Mouse (Mus musculus) B cell, adult 2 months (primary cell): ENCODE measurements around the gene Aes.

ENCODE experiments used
- DNase-seq, 2 experiments: peaks; one replicate each; pipeline ENCODE4 v3.0.0; 2022

Aes gene

DNA sequence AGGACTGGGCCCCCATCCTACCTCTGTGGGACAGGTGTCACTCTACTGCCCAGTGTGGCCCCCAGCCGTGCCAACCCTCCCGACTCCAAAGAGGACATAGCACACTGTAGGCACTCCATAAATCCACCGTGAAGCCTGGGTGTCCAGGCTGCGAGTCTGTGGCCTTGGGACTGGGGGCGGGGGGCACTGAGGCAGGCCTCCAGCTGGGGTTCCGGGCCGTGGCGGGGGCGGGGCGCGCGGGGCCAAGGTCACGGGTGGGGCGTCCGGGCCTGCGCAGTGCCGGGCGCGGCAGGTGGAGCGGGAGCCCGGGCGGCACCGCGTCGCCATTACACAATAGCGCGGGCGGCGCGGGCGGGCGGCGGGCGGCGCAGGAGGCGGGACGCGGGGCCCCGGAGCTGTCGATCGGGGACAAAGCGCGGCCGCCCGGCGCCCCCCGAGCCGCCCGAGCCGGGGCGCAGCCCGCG, at the start of gene Aes:
Aes (plus strand) TSS at position 326 of the 464 bp plus-strand sequence.
- peak; percentile 78 for DNase-seq

DNA sequence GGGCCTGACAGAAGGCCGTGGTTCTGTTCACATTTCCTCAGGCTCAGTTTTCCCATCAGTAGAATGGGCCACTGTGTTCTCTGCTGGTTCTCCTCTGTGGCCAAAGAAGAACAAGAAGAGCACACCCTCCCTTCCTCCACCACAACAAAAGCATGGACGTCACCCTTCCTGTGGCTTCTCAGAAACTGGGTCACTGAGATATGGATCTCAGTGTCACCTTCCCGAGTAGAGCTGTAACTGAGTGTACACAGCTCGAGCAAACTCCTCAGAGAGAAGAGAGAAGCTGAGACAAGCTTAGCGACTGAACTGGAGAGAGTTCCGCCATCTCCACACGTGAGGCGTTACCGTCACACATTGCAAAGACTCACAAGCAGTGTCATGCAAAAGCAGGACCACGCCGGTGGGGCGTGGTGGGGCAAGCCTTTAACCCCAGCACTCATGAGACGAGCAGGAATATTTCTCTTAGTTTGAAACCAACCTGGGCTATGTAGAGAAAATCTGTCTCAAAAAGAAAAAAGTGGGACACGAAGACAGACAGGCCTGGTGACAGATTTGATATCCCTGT, 49.0 kb upstream of the Aes start:
- no peak for DNase-seq

DNA sequence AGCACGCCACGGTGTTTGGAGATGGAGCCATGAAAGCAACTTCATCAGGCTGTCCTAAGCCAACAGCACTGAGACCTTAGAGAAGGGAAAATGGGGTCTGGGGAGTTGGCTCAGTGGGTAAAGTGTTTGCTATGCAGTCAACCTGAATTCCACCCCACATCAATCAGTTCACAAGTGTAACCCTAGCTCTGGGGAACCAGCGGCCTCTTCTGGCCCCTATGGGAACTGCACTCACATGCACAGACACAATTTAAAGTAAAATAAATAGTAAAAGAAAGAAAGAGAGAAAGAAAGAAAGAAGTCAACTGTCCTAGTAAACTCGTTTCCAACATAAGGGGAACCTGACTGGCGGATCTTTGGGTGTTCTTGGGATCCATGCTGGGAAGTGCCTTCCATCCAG, 45.5 kb upstream of the Aes start:
- peak in 1 of 2 experiments; percentile 42 for DNase-seq

DNA sequence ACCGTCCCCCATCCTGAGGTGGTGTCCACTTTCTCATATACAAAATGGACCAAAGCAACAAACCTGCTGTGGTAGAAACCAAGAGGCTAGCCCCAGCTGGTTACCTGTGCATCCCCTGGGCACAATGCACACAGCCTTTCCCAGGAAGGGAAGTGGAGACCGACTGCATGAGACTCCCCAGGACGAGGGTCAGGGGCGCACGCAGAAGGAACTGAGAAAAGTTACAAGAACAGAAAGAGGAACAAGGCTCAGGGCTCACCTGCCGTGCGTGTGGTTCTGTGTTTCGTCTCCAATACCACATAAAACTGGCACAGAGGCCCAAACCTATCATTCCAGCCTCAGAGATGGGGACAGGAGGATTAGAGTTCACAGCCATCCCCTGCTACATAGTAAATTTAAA, 42.1 kb upstream of the Aes start:
- peak; percentile 75 to 80 for DNase-seq

DNA sequence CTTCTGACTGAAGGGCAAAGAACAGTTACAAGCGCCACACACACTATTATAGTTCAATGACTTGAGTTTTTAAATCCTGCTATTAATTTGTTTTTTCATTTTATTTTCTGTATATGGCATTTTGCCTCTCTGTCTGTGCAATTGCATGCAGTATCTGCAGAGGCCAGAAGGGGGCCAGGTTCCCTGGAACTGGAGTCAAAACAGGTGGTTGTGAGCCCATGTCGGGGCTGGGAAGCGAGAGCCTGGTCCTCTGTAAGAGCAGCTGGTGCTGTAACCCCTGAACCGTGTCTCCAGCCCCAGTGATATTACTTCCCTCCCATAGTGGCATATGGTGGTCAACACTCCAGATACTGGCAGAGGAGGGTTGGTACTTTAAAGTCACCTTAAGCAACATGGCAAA, 40.7 kb upstream of the Aes start:
- peak; percentile 85 to 89 for DNase-seq

DNA sequence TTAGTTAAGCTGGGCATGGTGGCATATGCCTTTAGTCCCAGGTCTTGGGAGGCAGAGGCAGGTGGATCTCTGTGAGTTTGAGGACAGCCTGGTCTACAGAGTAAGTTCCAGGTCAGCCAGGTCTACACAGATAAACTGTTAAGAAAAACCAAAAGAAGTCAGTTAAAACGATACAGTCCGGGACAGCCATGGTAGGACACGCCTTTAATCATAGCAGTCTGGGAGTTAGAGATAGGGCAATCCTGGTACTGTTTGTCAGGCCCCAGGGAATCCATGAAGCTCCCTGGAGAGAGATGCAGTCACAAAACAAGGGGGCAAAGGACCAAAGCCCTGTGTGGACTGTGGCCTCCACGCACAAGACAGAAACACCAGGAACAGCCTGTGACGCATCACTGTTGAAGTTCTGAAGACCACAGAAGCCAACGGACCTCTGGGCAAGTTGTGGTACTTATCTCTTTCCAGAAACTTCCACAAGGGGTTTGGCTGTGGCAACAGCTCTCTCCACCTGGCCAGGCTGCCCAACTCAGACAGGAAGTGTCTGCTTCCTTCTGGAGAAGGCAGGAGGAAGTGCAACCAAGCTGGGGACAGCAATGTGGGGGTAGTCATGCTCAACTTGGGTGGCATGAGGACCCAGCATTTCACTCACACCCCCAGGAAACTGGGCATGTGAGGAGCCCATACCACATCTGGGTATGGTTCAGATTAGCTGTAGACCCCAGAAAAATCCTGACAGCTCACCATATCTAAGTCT, 39.9 kb upstream of the Aes start:
- peak; percentile 43 to 60 for DNase-seq

DNA sequence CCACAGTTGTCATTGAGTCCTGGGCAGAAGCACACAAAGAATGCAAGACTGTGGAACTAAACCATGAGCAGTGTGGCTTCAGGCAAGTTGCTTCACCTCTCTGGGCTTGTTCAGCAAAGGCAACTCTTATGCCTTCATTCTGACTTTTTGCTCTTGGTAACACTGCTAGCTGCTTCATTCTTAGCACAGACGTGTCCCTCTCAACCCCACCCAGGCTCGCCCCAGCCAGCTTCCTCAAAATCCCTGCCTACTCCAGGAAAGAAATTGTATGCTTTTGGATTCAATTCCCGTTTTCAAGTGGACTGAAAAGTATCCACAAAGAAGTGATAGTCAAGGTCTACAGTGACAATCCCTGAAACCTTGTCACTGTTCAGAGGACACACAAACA, 39.3 kb upstream of the Aes start:
- peak in 1 of 2 experiments; percentile 15 for DNase-seq

DNA sequence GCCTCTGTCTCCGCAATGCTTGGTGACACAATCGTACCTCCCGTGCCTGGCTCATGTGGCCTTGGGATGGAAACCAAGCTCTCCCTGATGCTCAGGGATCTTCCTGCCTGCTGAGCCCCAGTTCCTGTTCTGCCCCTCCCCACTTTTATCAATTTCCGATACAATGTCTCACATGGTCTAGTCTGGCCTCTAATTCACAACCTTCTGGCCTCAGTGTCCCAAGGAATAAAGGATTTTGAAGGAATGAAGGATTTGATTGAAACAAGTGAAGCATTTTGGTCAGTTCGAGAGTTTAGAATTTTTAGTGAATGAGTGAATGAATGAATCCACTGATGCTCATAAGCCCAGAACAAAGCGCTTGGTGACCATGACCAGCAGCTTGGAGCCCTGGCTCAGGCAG, 36.1 kb upstream of the Aes start:
- DNase-seq, result no peak

DNA sequence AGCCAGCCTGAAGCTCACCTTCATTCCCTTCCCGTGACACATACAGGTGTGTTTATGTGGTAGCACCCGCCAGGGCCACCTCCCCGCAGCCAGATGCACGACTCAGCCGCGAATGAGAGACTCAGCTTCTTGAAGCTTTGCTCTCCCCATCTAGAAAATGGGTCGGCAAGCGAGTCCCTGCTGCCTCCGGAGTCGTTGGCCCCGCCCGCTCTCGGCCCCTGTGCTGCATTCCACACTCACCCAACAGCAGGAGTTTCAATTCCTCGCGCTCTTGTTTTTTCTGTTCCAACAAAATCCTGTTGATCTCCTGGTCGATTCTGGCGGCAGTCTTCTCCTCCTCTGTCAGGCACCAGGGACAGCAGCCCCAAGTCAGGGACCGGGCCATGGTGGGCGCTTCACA, 35.7 kb upstream of the Aes start:
- peak in 1 of 2 experiments; percentile 25 for DNase-seq

DNA sequence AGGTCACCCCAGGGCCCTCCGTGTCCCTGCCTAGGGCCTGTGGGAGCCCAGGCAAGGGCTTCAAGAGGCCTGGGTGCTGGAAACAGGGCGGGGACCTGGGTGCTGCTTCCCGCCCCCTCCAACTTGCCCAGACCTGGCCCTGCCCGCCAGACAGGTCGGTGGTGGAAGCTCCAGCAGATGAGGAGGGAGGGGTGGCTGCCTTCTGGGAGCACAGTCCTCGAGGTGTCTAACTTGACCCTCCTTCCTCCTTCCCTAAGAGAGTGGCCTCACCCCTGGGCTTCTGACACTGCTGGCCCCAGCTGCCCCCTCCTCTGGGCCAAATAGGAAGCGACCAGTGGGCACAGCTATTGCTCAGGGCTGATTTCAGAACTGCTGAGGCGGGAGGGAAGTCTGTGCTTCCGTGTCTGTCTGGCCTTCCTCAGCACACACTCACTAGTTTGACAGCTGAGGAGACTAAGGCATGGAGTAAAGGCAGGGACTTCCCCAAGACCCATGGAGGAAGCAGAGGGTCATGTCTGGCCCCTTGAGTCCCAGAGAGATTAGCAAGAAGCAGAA, 35.2 kb upstream of the Aes start, which contains the start of gene Gna15:
Gna15 (minus strand) TSS at position 175 of the 555 bp plus-strand sequence.
- peak in 1 of 2 experiments; percentile 34 for DNase-seq

DNA sequence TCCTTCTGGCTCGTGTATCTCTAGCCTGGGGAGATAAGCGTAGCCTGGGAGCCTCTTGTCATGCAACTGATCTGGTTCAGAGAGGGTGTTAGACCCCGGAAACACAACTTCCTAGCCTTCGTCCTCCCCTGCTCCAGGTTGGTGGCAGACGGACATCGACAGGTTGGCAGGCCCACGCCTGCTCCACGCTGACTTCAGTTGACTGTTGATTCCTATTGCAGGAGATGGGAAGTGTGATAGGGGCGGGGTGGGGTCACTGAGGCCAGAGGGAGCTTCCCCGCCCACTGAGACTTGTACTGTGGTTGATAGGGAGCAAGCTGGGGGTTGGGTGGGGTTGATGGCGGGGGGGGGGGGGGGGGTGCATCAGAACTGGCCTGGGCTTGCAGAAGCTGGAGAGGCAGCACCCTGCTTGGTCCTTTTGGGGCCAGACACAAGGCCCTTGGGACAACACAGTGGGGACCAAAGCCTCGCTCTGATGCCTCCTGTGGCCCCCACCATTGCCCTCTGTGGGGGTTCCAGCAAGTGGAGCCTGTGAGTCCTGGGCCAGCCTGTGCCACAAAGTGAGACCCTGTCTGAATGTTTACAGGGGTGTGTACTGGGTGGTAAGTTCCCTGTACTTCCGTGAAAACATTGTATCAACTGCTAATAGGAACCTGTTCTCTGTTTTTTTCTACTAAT, 34.1 kb upstream of the Aes start:
- DNase-seq, result no peak

DNA sequence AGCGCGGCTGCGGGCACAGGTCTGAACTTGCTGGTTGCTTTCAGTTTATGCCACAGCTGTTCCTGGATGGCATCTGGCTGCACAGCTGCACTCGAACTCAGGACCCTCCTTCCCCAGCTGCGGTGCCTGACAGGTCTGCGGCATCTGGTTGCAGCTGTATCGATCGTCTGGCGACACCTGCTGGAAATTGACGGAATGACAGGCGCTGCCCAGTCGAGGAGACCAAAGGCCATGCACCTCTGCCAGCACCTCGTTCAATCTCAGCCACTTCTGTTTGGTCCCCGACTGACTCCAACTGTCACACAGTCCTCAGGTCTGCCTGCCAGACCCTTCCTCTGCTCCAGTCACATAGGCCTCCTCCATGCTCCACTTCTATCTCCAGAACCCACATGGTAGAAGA, 32.5 kb upstream of the Aes start:
- DNase-seq, result peak; percentile 92 to 93

DNA sequence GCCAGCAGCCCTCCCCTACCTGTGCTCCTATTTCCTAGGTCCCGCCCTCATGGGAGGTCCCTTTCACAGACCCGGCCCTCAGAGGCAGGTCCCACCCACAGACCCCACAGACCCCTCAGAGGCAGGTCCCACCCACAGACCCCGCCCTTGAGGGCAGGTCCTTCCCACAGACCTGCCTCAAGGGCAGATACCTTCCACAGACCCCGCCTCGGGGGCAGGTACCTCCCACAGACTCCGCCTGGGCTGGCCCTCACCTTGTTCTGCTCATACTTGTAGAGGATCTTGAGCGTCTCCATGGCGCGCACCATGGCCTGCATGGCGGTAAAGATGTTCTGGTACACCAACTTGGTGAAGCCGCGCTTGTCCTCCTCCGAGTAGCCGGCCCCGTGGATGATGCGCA, 24.5 kb upstream of the Aes start:
- no peak for DNase-seq

DNA sequence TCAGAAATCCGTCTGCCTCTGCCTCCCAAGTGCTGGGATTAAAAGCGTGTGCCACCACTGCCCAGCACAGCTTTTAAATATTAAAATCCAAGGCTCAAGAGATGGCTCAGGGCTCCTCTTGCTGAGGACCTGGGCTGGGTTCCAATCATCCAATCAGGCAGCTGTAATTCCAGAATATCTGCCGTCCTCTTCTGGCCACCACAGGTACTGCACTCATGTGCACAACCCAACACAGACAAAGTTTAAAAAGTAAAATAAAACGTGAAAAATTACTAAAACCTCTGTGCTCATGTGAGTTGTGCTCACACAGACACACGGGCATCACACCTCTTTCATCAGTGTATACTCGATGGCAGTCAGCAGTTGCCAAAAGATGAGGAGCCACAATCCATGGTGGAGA, 22.6 kb upstream of the Aes start:
- DNase-seq, result peak; percentile 46 to 48

DNA sequence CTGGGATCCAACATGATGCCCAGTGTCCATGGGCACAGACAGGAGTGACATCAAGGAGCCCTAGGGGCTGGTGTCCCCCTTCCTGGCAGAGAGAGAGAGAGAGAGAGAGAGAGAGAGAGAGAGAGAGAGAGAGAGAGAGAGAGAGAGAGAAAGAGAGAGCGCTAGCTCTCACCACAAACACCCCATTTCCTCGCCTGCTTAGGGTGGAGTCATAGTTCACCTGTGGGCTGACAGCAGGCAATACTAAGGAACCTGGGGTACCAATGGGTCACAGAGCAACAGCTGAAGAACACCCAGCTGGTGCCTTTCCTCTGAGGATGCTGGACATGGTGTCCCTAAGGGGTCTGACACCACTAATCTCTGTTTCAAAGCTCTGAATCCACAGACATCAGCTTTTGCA, 21.9 kb upstream of the Aes start:
- no peak for DNase-seq

DNA sequence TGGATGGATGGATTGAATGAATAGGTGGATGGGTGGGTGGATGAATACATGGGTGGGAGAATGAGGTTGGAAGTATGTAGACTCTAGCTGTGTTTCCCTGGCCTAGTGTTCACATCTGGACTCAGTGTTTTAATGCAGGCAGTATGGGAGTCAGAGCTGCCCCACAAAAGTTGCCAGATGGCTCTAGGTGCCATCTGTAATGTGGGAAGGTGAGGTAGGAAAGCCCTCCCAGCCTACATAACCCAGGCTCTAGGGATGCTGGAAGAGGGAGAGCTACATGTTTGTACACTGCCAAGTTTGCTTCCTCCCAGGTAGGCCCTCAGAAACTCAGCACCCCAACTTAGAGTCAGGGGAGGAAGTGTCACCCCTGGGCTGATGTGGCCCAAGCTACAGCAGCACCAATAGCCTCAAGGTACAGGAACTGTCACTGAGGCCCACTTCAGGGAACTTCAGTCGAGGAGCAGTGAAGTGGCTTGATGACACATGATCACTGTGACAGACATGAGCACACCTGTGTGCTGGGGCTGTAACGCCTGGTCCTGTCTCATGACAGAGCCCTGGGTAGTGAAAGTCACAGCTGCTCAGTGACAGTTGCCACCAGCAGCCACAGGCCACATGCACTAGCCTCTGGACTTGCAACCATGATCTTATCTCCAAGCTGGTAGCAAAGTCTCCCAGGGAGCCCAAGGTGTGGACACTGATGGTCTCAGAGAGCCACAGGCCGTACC, 20.8 kb upstream of the Aes start:
- no peak for DNase-seq

DNA sequence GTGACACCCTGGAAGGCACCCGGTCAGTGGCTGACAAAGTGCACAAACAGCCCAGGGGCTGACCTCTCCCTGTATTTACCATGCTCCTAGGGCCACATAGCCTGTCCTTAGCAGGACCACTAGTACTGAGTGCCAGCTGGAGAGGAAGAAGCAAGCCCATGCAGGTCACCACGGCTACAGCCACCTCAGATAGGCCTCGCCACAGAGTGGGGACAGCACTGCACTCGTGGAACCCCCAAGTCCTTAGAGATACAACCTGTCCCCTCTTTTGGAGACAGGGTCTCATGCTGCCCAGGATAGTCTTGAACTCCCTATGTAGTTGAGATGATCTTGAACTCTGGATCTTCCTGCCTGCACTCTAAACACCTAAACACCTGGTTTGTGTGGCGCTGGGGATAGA, 17.9 kb upstream of the Aes start:
- DNase-seq, result no peak

DNA sequence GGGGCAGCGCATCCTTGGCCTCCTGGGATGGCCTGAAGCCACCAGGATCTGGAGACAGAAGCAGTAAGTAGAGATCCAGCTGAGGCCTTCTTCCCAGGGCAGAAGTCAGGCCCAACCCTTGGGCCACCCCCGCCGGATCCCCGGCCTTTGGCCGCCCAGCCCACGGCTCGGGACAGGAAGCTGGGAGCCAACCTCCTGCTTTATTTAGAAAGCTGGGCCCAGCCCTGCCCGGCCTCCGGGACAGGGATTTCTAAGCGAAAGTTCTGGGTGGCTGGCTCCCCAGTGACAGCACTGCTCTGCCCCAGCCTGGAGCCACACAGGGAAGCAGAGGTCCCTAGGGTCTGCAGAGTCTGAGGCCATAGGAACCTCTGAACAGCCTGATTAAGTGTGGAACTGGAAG, 17.5 kb upstream of the Aes start:
- no peak for DNase-seq

DNA sequence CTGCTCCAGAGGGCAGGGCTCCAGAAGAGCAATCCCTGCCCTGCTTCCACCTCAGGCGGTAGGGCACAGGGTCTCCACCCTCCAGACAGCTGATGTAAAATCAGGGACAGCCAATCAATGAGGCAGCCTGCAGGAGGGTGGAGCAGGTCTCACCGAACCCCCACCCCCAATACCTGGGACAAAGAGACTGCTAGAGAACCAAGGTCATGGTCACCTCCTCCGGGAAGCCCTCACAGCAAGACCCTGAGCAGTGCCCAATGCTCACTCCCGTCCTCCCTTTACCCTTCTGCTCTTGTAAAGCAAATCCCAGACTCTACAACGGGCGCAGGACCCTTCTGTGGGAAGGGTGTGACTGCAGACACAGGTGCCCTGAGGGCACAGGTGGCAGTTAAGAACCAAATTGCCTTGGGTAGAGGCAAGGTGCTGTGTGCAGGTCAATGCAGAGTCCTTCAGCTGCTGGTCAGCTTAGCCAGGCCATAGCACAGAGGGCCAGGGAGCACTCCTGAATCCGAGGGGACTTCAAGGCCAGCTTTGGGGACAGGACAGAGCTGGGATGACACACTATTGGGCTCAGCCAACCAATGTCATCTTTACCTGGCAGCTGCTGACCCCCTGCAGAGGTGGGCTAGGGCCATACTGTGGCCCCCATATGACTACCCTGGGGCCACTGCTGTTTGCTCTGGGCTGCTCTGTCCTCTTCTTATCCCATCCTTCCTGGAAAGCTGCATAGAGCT, 16.4 kb upstream of the Aes start:
- DNase-seq, result no peak

DNA sequence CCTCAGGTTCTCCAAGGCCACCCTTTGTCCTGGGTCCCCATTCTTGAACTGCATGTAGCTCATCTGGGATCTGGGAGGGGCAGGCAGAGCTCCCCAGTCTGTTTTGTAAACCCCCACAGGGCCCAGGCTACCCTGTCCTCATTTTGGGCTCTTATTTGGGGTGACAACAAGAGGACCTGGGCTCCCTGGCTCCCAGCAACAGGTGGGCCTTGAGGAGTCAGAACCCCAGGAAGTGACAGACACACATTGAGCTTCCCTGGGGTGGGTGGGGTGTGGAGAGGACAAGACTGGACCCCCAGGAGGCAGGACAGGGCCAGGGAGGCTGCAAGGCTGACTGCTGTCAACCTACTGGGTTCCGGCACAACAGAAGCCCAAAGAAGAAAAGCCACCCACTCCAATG, 15.7 kb upstream of the Aes start:
- no peak for DNase-seq

DNA sequence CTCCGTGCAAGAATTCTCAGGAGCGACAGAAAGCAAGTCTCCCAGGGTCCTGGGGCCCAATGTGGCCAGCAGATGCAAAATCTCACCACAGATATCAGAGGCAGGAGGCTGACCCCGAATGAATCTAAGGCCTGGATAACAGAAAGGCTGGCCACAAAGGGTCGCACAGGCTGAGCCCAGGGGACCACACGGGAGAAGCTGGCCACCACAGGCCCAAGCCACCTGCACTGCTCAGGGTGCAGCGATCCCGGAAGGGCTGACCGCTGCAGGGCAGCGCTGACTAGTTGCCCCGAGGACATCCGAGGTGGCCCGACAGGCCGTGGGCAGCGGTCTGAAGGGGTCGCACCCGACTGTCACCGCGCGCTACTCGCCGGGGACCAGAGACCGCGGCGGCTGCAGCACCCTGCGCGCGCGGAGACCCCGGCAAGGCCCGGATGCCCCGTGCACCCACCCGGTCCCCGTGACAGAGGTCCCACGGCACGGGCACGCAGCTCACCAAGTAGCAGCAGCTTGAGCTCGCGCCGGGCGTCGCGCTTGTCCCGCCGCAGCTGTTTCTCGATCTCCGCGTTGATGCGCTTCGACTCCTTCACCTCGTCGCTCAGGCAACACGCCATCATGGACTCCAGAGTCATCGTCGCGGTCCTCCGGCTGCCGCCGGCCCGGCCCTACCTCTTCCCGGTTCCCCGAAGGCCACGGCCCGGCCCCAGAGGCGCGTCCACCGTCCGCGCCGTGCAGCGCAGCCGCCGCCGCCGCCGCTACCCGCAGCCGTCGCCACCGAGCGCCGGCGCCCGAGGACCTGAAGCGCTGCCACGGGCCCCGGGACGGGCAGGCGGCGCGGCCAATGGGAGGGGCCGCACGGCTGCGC, 14.8 kb upstream of the Aes start:
- no peak for DNase-seq
